Comparison of ENCODE assay signal across 8 mouse cellular contexts in the genomic region with DNA sequence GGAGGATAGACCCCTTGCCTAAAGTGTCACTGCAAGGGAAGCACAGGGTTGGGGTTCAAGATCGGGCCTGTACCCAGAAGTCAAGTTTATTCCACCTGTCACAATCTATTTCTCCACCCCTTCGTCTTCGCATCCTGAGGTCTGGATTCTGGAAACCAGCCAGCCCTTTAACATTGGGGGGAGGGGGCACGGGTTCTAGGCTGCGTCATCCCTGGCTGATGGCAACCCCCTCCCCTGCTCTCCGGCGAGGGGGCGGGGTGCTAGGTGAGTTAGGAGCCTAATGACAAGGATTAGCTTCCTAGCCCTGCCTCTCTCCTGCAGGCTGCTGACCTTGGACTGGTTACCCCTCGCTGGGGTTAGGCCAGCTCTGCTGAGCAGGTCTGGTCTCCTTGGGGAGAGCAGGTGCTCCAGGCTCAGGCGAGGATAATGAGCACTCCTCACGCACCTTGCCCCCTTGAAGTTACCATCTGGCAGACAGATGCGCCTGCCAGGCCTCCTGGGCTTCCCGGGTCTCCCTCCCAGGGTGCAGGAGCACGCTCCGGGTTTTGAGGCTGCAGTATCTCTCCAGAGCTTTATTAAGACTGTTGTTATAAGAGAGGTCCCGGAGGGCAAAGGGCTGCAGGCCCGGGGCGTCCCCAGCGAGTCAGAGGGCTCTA. TPM values are rescaled to one million over a fixed set of nuclear protein-coding genes. Genes with fewer than 3 reads are reported as not detected.
A peak's percentile ranks its signal among the peaks of the same experiment; 100 is the strongest.
DNase-seq lines count a peak whose midpoint lies in the region; ATAC-seq lines count a peak whose summit lies in the region.

No protein-coding gene starts in this region.

- no peak overlapping the region; the same call in 1 of the 2 replicates for H3K27ac ChIP-seq in forebrain, embryonic 11.5 days (ENCODE audit: low read depth, low read length)
- peak overlapping the region; percentile 95 for H3K27ac ChIP-seq in neural tube, embryonic 12.5 days

- peak; percentile 83 for DNase-seq in testis, postnatal 14 days (ENCODE audit: low spot score)
- no peak for DNase-seq in testis, postnatal 10 days (ENCODE audit: low spot score)
- peak; percentile 71 for DNase-seq in forebrain, embryonic 11.5 days (ENCODE audit: low spot score)
- peak; percentile 63 for DNase-seq in kidney, postnatal 10 days
- no peak for DNase-seq in ovary, adult 18-20 months (ENCODE audit: low spot score)
- no peak for DNase-seq in thymus, postnatal 0 days (ENCODE audit: low spot score)
- no peak for DNase-seq in B cell, adult 2 months

- no peaks in the 10 kb centered on the region for H3K36me3 ChIP-seq in forebrain, embryonic 11.5 days (ENCODE audit: control insufficient read depth, insufficient read depth, low read length)
- H3K36me3 ChIP-seq in neural tube, embryonic 12.5 days, result no peaks in the 10 kb centered on the region

- H3K9ac ChIP-seq in forebrain, embryonic 11.5 days (ENCODE audit: low read length), result no peak overlapping the region
- peak overlapping the region; percentile 98 for H3K9ac ChIP-seq in neural tube, embryonic 12.5 days

- peaks cover 20% of the 10 kb centered on the region for H3K4me1 ChIP-seq in forebrain, embryonic 11.5 days (replicated peaks; ENCODE audit: control insufficient read depth, insufficient read depth, low read length)
- peaks cover 48% of the 10 kb centered on the region for H3K4me1 ChIP-seq in neural tube, embryonic 12.5 days

- H3K4me2 ChIP-seq in forebrain, embryonic 11.5 days (ENCODE audit: low read depth, low read length, severe bottlenecking), result peak overlapping the region; percentile 78
- peak overlapping the region; percentile 81 for H3K4me2 ChIP-seq in neural tube, embryonic 12.5 days (replicated peaks)

- H3K27me3 ChIP-seq in forebrain, embryonic 11.5 days (ENCODE audit: control insufficient read depth, insufficient read depth, low read length), result peaks cover 32% of the 10 kb centered on the region
- H3K27me3 ChIP-seq in neural tube, embryonic 12.5 days (replicated peaks), result peaks cover 8% of the 10 kb centered on the region

- ATAC-seq in forebrain, embryonic 11.5 days (replicated peaks; ENCODE audit: low FRiP score), result peak; percentile 26
- peak; percentile 34 for ATAC-seq in neural tube, embryonic 12.5 days (ENCODE audit: low FRiP score, low read depth)

- peak overlapping the region; percentile 79 for H3K4me3 ChIP-seq in forebrain, embryonic 11.5 days (ENCODE audit: low read depth, low read length)
- H3K4me3 ChIP-seq in neural tube, embryonic 12.5 days, result peak overlapping the region; percentile 99

- no peaks in the 10 kb centered on the region for H3K9me3 ChIP-seq in forebrain, embryonic 11.5 days (ENCODE audit: control insufficient read depth, low read length)
- no peaks in the 10 kb centered on the region for H3K9me3 ChIP-seq in neural tube, embryonic 12.5 days

- WGBS in forebrain, embryonic 11.5 days, result 4% methylated on average over 19 of the region's 19 CpGs
- 4% methylated on average over 19 of the region's 19 CpGs for WGBS in neural tube, embryonic 12.5 days

RNA-seq across cellular contexts. Expression of a gene that starts 0.9 kb away (rescaled TPM):
- 2.2 and 2.5 TPM in 2 replicates for polyA plus RNA-seq in forebrain, embryonic 11.5 days (2014; fragmentation: Nextera tagmentation; extraction: Ambion mirVana)
- 9.2 and 11.7 TPM in 2 replicates for polyA plus RNA-seq in neural tube, embryonic 12.5 days (2016; fragmentation: Nextera tagmentation; extraction: Ambion mirVana)
- polyA plus RNA-seq in thymus, postnatal 0 days (2015; fragmentation: Nextera tagmentation; extraction: Ambion mirVana), result 0.36 and 0.47 TPM in 2 replicates

RNA-seq across cellular contexts. Expression of a gene that starts 18.8 kb away (rescaled TPM):
- polyA plus RNA-seq in forebrain, embryonic 11.5 days (2014; fragmentation: Nextera tagmentation; extraction: Ambion mirVana), result 18.6 and 21.1 TPM in 2 replicates
- polyA plus RNA-seq in neural tube, embryonic 12.5 days (2016; fragmentation: Nextera tagmentation; extraction: Ambion mirVana), result 15.6 and 15.8 TPM in 2 replicates
- polyA plus RNA-seq in thymus, postnatal 0 days (2015; fragmentation: Nextera tagmentation; extraction: Ambion mirVana), result 13.7 and 17.7 TPM in 2 replicates

RNA-seq across cellular contexts. Expression of a gene that starts 56.9 kb away (rescaled TPM):
- not detected in 2 replicates for polyA plus RNA-seq in forebrain, embryonic 11.5 days (2014; fragmentation: Nextera tagmentation; extraction: Ambion mirVana)
- 0.91 and 1.3 TPM in 2 replicates for polyA plus RNA-seq in neural tube, embryonic 12.5 days (2016; fragmentation: Nextera tagmentation; extraction: Ambion mirVana)
- 0.14 and 0.26 TPM in 2 replicates for polyA plus RNA-seq in thymus, postnatal 0 days (2015; fragmentation: Nextera tagmentation; extraction: Ambion mirVana)

Comparison
In these comparisons a context has a peak if more than half of its experiments do, and no peak if none do; other contexts are left out.
1. DNase-seq: peak in testis, postnatal 14 days (single experiment), forebrain, embryonic 11.5 days (single experiment) and kidney, postnatal 10 days (single experiment); none in testis, postnatal 10 days (single experiment), ovary, adult 18-20 months (single experiment), thymus, postnatal 0 days (single experiment) and B cell, adult 2 months (0 of 2).